Mouse (Mus musculus) liver, postnatal 0 days (tissue): ENCODE measurements at regions not wholly inside any gene's neighbourhood (a gene's known extent, or its start where the extent isn't known, plus 50 kb on each side); places are given as distances from the start of the nearest gene placed in this dataset.

Experiments used
- ATAC-seq: fragments of 200-750 bp; cut with Nextera tagmentation; 2 replicates; pipeline ENCODE4 v1.8.0; 2017; ENCODE audit warnings: mild to moderate bottlenecking, moderate library complexity
- DNase-seq: peaks from one replicate; pipeline ENCODE4 v3.0.0-alpha.2; 2016
- H3K27ac ChIP-seq: fragments of 300-500 bp; sonication (generic); 2 replicates; pipeline ENCODE4 v1.5.1; 2014; ENCODE audit warnings: antibody characterized with exemption, moderate library complexity, mild to moderate bottlenecking, low read depth
- H3K27me3 ChIP-seq: fragments of 300-500 bp; sonication (generic); 2 replicates; pipeline ENCODE4 v1.6.1; 2014; ENCODE audit warnings: low read length, control low read depth, mixed read lengths; ENCODE audit not compliant: insufficient read depth
- H3K36me3 ChIP-seq: fragments of 300-500 bp; sonication (generic); replicated peaks from 2 replicates; pipeline ENCODE4 v1.6.1; 2014; ENCODE audit warnings: mild to moderate bottlenecking, control low read depth, low read length, moderate library complexity, mixed read lengths; ENCODE audit not compliant: insufficient read depth
- H3K4me1 ChIP-seq: fragments of 300-500 bp; sonication (generic); 2 replicates; pipeline ENCODE4 v1.6.1; 2014; ENCODE audit warnings: antibody characterized with exemption, mild to moderate bottlenecking, control low read depth; ENCODE audit not compliant: insufficient read depth
- H3K4me2 ChIP-seq: fragments of 300-500 bp; sonication (generic); 2 replicates; pipeline ENCODE4 v1.6.1; 2014; ENCODE audit warnings: low read depth, mild to moderate bottlenecking, low read length, moderate library complexity, mixed read lengths
- H3K4me3 ChIP-seq: fragments of 300-500 bp; sonication (generic); 2 replicates; pipeline ENCODE4 v1.5.1; 2014; ENCODE audit warnings: low read depth, low read length
- H3K9ac ChIP-seq: fragments of 300-500 bp; sonication (generic); replicated peaks from 2 replicates; pipeline ENCODE4 v1.6.1; 2014; ENCODE audit warnings: mild to moderate bottlenecking, moderate library complexity
- H3K9me3 ChIP-seq: fragments of 300-500 bp; sonication (generic); 2 replicates; pipeline ENCODE4 v1.6.1; 2016; ENCODE audit warnings: mild to moderate bottlenecking, control low read depth, low read length, mixed read lengths
- CTCF ChIP-seq: sonication (generic); IDR thresholded peaks from 2 replicates; pipeline ENCODE4 v1.5.1; 2016; ENCODE audit warnings: antibody characterized with exemption, low read depth
- EP300 ChIP-seq: IDR thresholded peaks from 2 replicates; pipeline ENCODE4 v1.6.1; 2016; ENCODE audit warnings: antibody characterized with exemption, low read depth, mild to moderate bottlenecking
- WGBS: fragments of 180-500 bp; shearing (Covaris S2); extraction: QIAGEN DNeasy Blood & Tissue Kit; methylation state at CpG from one replicate; pipeline ENCODE4 v1.1.7; 2014; ENCODE audit not compliant: insufficient replicate concordance; 5-methylcytosine and 5-hydroxymethylcytosine counted together

DNA sequence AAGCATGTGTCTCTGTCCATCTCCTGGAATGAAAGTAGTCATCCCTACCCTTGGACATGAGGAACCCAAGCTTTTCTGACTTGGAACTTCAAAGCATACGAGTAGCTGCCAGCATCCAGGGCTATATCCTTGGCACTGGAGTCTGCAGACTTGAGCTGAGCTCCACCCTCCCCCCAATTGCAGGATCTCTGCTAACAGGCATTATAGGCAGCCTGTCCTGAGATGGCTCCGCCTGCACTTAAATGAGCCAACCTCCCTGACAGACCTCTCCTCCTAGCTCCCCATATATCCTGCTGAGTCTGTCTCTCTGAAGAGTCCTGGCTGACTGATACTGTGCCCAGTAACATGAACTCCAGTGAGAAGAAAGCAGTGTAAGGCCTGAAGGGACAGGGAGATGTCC is 141.4 kb downstream of the Rybp start:
- no peak overlapping the region for H3K4me2 ChIP-seq
- ATAC-seq (no peak), DNase-seq (no peak)
- H3K9me3 ChIP-seq, result no peaks in the 10 kb centered on the region
- H3K4me1 ChIP-seq, result peaks cover 25% of the 10 kb centered on the region
- H3K36me3 ChIP-seq, result no peaks in the 10 kb centered on the region
- H3K4me3 ChIP-seq, result no peak overlapping the region
- H3K9ac ChIP-seq, result no peak overlapping the region
- 68% methylated on average over 2 of the region's 2 CpGs for WGBS
- TF ChIP-seq CTCF (no peak), EP300 (no peak)
- no peak overlapping the region for H3K27ac ChIP-seq
- H3K27me3 ChIP-seq, result no peaks in the 10 kb centered on the region

DNA sequence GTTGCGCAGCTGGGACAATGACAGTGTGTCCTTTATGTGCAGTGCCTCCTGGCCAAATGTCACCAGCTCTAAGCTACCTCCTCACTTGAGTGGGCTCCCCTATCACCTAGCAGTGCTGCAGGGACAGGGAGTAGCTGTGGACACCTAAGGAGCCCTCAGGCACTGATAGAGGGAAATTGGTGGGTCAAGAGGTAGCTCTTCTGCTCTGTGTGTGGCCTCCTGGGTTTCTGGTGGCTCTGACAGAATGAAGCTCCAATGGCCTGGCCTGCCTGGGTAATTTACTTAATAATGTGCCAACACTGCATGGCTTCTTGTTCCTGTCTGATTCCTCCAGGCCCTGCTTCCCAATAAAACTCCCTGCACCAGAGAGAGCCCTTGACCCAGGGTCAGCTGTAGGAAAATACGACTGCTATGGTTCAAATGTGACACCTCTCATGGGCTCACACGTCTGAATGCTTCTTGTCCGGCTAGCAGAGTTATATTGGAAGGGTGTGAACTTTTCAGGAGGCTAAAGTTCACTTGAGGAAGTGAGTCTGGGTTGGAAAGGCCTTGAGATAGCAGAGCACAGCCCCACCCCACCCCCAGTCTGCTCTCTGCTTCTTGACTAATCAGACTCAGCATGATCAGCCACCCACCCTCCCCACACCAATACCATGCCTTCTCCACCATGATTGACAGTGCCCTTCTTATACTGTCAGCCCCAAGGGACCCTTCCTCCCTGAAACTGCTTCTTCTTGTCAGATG is 142.6 kb downstream of the Rybp start:
- Histone ChIP-seq H3K27ac (no peak overlapping the region), H3K9ac (no peak overlapping the region), H3K27me3 (no peaks in the 10 kb centered on the region), H3K4me3 (no peak overlapping the region), H3K9me3 (no peaks in the 10 kb centered on the region), H3K4me1 (peaks cover 25% of the 10 kb centered on the region), H3K4me2 (no peak overlapping the region), H3K36me3 (no peaks in the 10 kb centered on the region)
- TF ChIP-seq EP300, result no peak
- TF ChIP-seq CTCF, result no peak
- DNase-seq (no peak), ATAC-seq (no peak)
- 55% methylated on average over 4 of the region's 4 CpGs for WGBS

DNA sequence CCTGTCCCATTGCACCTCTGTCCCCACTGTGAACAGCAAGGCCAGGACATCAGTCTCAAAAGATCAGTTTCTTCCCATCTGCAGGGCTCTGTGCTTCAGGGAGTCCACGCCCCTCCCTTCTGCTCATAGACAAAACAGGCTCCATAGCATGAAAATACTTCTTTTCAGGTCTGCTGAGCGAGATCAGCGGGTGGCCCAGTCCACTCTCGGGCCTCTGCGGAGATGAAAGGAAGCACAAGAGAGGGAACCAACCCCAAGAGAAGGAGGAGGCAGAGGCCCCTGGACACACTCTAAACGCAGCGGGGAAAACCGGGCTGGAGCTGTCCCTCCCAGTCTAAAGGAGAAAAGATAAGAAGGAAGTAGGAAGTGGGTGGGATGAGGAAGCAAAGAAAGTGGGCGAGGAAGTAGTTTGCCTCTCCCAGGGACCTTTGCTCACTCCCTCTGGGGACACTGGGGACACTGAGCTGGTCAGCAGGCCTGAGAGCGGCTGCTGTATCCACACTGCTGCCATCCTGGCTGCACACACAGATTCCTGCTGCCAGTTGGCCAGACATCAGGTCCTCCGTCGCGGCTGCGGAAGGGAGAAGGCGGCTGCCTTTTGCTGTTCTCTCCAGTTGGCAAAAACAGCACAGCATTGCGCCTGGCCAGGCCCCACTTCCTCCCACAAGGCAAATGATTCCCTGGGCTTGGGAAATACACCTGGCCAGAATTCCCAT is 143.5 kb downstream of the Rybp start:
- no peak overlapping the region for H3K4me3 ChIP-seq
- H3K9me3 ChIP-seq, result no peaks in the 10 kb centered on the region
- TF ChIP-seq CTCF, result no peak
- no peak for TF ChIP-seq EP300
- ATAC-seq, result peak; percentile 35; the same call in 1 of the 2 replicates
- H3K27me3 ChIP-seq, result no peaks in the 10 kb centered on the region
- 15% methylated on average over 16 of the region's 16 CpGs for WGBS
- peak overlapping the region; percentile 18; the same call in 1 of the 2 replicates for H3K9ac ChIP-seq
- H3K4me1 ChIP-seq, result peaks cover 25% of the 10 kb centered on the region
- no peaks in the 10 kb centered on the region for H3K36me3 ChIP-seq
- DNase-seq, result peak; percentile 49
- H3K4me2 ChIP-seq, result peak overlapping the region; percentile 36
- no peak overlapping the region for H3K27ac ChIP-seq

DNA sequence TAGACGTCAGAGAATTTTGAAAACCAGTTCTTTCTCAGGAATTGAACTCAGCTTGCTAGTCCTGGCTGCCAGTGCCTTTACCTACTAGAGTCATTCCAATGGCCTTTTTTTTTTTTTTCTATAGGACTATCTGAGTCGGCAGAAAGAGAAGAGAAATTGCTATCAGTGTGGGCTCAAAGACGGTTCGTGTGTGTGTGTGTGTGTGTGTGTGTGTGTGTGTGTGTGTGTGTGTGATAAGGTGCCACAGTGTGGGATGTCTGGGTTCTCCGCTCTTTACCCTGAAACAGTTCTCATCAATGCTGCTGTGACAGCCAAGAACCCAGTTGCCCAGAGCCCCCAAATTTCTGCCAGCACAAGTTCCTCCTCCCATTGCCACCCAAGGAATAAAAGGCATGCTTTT is 146.1 kb downstream of the Rybp start:
- Histone ChIP-seq H3K4me2 (no peak overlapping the region), H3K4me1 (peaks cover 19% of the 10 kb centered on the region), H3K4me3 (no peak overlapping the region), H3K9me3 (no peaks in the 10 kb centered on the region), H3K27ac (no peak overlapping the region), H3K36me3 (no peaks in the 10 kb centered on the region), H3K27me3 (no peaks in the 10 kb centered on the region), H3K9ac (no peak overlapping the region)
- DNase-seq, result no peak
- ATAC-seq, result no peak
- 57% methylated on average over 5 of the region's 5 CpGs for WGBS
- no peak for TF ChIP-seq EP300
- no peak for TF ChIP-seq CTCF

DNA sequence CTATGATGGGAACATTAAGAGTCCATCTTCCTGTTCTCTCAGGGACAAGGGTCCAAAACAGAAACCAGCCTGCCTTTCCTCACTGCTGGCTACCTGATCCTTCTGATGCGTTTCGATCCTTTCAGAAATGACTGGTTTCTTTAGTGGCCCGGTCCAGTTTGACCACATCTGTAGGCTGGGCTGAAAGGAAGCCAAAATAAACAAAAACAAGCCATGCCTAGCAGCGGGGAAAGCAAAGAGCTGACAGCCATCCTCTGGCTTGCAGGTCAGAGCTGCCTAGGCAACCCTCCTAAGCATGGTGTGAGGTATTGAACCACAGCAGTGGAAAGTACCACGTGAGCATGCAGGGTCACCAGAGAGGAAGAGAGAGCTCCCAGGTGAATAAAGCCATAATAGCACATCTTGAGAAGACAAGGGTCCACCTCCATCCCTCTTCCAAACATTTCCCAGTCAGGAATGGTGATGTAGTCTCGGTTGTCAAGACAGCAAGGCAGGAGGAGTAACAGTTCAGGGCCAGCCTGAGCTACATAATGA is 146.6 kb downstream of the Rybp start:
- Histone ChIP-seq H3K4me2 (no peak overlapping the region), H3K9me3 (no peaks in the 10 kb centered on the region), H3K4me3 (no peak overlapping the region), H3K36me3 (no peaks in the 10 kb centered on the region), H3K4me1 (peaks cover 19% of the 10 kb centered on the region), H3K9ac (no peak overlapping the region), H3K27ac (no peak overlapping the region), H3K27me3 (no peaks in the 10 kb centered on the region)
- TF ChIP-seq CTCF (no peak), EP300 (no peak)
- WGBS, result 51% methylated on average over 6 of the region's 6 CpGs
- ATAC-seq (peak; percentile 19; the same call in 1 of the 2 replicates), DNase-seq (no peak)

DNA sequence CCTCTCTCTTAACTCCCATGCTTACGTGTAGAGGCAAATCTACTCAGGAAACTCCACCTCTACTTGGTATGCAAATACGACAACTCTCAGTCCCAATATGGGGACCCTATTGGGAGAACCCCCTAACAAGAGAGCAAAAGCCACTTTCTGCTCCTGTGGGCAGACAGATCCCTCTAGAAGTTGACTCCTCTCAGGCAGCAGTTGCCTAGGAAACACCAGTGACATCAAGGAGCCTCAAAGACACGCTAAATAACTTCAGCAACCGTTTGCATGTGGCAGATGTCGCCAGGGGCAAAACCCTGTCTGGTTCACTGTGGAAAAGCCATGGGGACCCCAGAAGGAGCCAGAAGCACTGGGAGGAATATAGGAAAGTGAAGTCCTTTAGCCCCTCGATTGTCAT is 147.5 kb downstream of the Rybp start:
- 63% methylated on average over 6 of the region's 6 CpGs for WGBS
- Histone ChIP-seq H3K4me3 (no peak overlapping the region), H3K36me3 (no peaks in the 10 kb centered on the region), H3K4me2 (no peak overlapping the region), H3K9me3 (no peaks in the 10 kb centered on the region), H3K4me1 (peaks cover 17% of the 10 kb centered on the region), H3K27me3 (no peaks in the 10 kb centered on the region), H3K27ac (no peak overlapping the region), H3K9ac (no peak overlapping the region)
- no peak for ATAC-seq
- TF ChIP-seq CTCF (no peak), EP300 (no peak)
- DNase-seq, result no peak
